Mouse (Mus musculus) stomach, postnatal 0 days (tissue): Measurements from ENCODE around the gene Ntf5. TPM values are rescaled to one million over a fixed set of nuclear protein-coding genes. Genes with fewer than 3 reads are reported as not detected.

Source experiments
- ATAC-seq: fragments of 200-750 bp; cut with Nextera tagmentation; 2 replicates; pipeline ENCODE4 v1.8.0; 2017; ENCODE audit not compliant: low FRiP score, low TSS enrichment
- DNase-seq: peaks from one replicate; pipeline ENCODE4 v3.0.0-alpha.2; 2016; ENCODE audit warnings: low spot score
- H3K27ac ChIP-seq: fragments of 300-500 bp; sonication (generic); replicated peaks from 2 replicates; pipeline ENCODE4 v1.5.1; 2014; ENCODE audit warnings: mild to moderate bottlenecking, control low read depth
- H3K27me3 ChIP-seq: fragments of 300-500 bp; sonication (generic); 2 replicates; pipeline ENCODE4 v1.6.1; 2014; ENCODE audit warnings: low read length; ENCODE audit not compliant: control insufficient read depth, insufficient read depth
- H3K36me3 ChIP-seq: fragments of 300-500 bp; sonication (generic); 2 replicates; pipeline ENCODE4 v1.6.1; 2014; ENCODE audit warnings: low read length, mixed read lengths; ENCODE audit not compliant: control insufficient read depth, insufficient read depth
- H3K4me1 ChIP-seq: fragments of 300-500 bp; sonication (generic); replicated peaks from 2 replicates; pipeline ENCODE4 v1.6.1; 2014; ENCODE audit warnings: antibody characterized with exemption; ENCODE audit not compliant: control insufficient read depth, insufficient read depth
- H3K4me2 ChIP-seq: fragments of 300-500 bp; sonication (generic); replicated peaks from 2 replicates; pipeline ENCODE4 v1.6.1; 2014; ENCODE audit warnings: low read depth, mild to moderate bottlenecking, control low read depth, moderate library complexity
- H3K4me3 ChIP-seq: fragments of 300-500 bp; sonication (generic); 2 replicates; pipeline ENCODE4 v1.5.1; 2014; ENCODE audit warnings: low read depth, low read length, control low read depth
- H3K9ac ChIP-seq: fragments of 300-500 bp; sonication (generic); 2 replicates; pipeline ENCODE4 v1.6.1; 2014; ENCODE audit warnings: mild to moderate bottlenecking, low read length, control low read depth, mixed read lengths
- H3K9me3 ChIP-seq: fragments of 300-500 bp; sonication (generic); 2 replicates; pipeline ENCODE4 v1.6.1; 2016; ENCODE audit warnings: low read length; ENCODE audit not compliant: control insufficient read depth
- CTCF ChIP-seq: IDR thresholded peaks from 2 replicates; pipeline ENCODE4 v1.5.1; 2016; ENCODE audit warnings: antibody characterized with exemption, low read depth, mild to moderate bottlenecking, moderate library complexity
- EP300 ChIP-seq: optimal IDR thresholded peaks from 2 replicates; pipeline ENCODE3; 2016; ENCODE audit warnings: antibody characterized with exemption
- WGBS: fragments of 180-500 bp; shearing (Covaris S2); extraction: QIAGEN DNeasy Blood & Tissue Kit; methylation state at CpG from one replicate; pipeline ENCODE4 v1.1.7; 2014; 5-methylcytosine and 5-hydroxymethylcytosine counted together
- polyA plus RNA-seq: library from polyadenylated mRNA; unstranded; fragments of >200 nt; fragmentation: Nextera tagmentation; extraction: Ambion mirVana; gene quantifications from 2 replicates; pipeline ENCODE4 v1.2.1, GENCODE M21; 2015

The Ntf5 gene
- polyA plus RNA-seq, 1 experiment from 2014 or later, result 1.5 TPM

- Histone ChIP-seq H3K4me1 (no peaks in the 10 kb centered on the region), H3K4me2 (no peak overlapping the region), H3K27ac (no peak overlapping the region), H3K9ac (no peak overlapping the region), H3K4me3 (no peak overlapping the region), H3K36me3 (peaks cover 35% of the 10 kb centered on the region), H3K9me3 (no peaks in the 10 kb centered on the region), H3K27me3 (no peaks in the 10 kb centered on the region)
- ATAC-seq, result no peak
- 83% methylated on average over 8 of the region's 8 CpGs for WGBS
- TF ChIP-seq EP300 (no peak), CTCF (no peak)
- no peak for DNase-seq
Measured at GRCm38 (mm10) chr7:45426556-45426955, 13.1 kb downstream of the Ntf5 start.

GRCm38 (mm10) chr7:45433835-45434202 lies 20.3 kb downstream of the Ntf5 start:
- peak overlapping the region; percentile 53 for H3K4me3 ChIP-seq
- peak overlapping the region; percentile 76 for H3K9ac ChIP-seq
- DNase-seq, result no peak
- TF ChIP-seq CTCF (no peak), EP300 (no peak)
- H3K4me1 ChIP-seq, result peaks cover 9% of the 10 kb centered on the region
- no peaks in the 10 kb centered on the region for H3K27me3 ChIP-seq
- H3K36me3 ChIP-seq, result peaks cover 8% of the 10 kb centered on the region
- H3K27ac ChIP-seq, result peak overlapping the region; percentile 65; the same call in 1 of the 2 replicates
- peak overlapping the region; percentile 94 for H3K4me2 ChIP-seq
- WGBS, result 1% methylated on average over 7 of the region's 7 CpGs
- H3K9me3 ChIP-seq, result no peaks in the 10 kb centered on the region
- ATAC-seq, result no peak

GRCm38 (mm10) chr7:45434203-45435015 lies 20.9 kb downstream of the Ntf5 start, which contains the start of gene Gys1:
Gene Gys1, plus strand, starts transcription at chr7:45434844.
- DNase-seq (peak; percentile 100), ATAC-seq (peak; percentile 96)
- peak within 1 kb of the TSS; percentile 82 for H3K27ac ChIP-seq
- peak within 1 kb of the TSS; percentile 94 for H3K4me2 ChIP-seq
- no peaks in the 10 kb centered on the region for H3K27me3 ChIP-seq
- H3K36me3 ChIP-seq, result peaks cover 6% of the 10 kb centered on the region; the same call in 1 of the 2 replicates
- TF ChIP-seq CTCF (peak; percentile 98), EP300 (peak; percentile 67)
- WGBS, result under 1% methylated on average over 45 of the region's 45 CpGs
- no peaks in the 10 kb centered on the region for H3K9me3 ChIP-seq
- peaks cover 9% of the 10 kb centered on the region for H3K4me1 ChIP-seq
- peak within 1 kb of the TSS; percentile 76 for H3K9ac ChIP-seq
- peak within 1 kb of the TSS; percentile 53 for H3K4me3 ChIP-seq

- Histone ChIP-seq H3K4me2 (peak overlapping the region; percentile 85), H3K27ac (peak overlapping the region; percentile 63), H3K9ac (peak overlapping the region; percentile 65), H3K4me3 (peak overlapping the region; percentile 51), H3K36me3 (0 out of 2 replicates have a peak, but pooled peaks cover 3% of the 10 kb centered on the region), H3K27me3 (no peaks in the 10 kb centered on the region), H3K9me3 (no peaks in the 10 kb centered on the region), H3K4me1 (peaks cover 9% of the 10 kb centered on the region)
- no peak for ATAC-seq
- no peak for TF ChIP-seq CTCF
- DNase-seq, result no peak
- WGBS, result under 1% methylated on average over 16 of the region's 16 CpGs
Measured at GRCm38 (mm10) chr7:45435038-45435437, 21.5 kb downstream of the Ntf5 start.

- H3K4me1 ChIP-seq, result peaks cover 9% of the 10 kb centered on the region
- no peaks in the 10 kb centered on the region for H3K9me3 ChIP-seq
- TF ChIP-seq EP300 (no peak), CTCF (no peak)
- WGBS, result 94% methylated on average over 5 of the region's 5 CpGs
- no peak for DNase-seq
- 0 out of 2 replicates have a peak, but pooled peaks cover 2% of the 10 kb centered on the region for H3K36me3 ChIP-seq
- no peaks in the 10 kb centered on the region for H3K27me3 ChIP-seq
- H3K4me3 ChIP-seq, result no peak overlapping the region
- no peak for ATAC-seq
- no peak overlapping the region for H3K9ac ChIP-seq
- H3K4me2 ChIP-seq, result no peak overlapping the region
- H3K27ac ChIP-seq, result no peak overlapping the region
Measured at GRCm38 (mm10) chr7:45436444-45436843, 22.9 kb downstream of the Ntf5 start.

- no peak overlapping the region for H3K4me2 ChIP-seq
- WGBS, result 57% methylated on average over 6 of the region's 6 CpGs
- H3K36me3 ChIP-seq, result 0 out of 2 replicates have a peak, but pooled peaks cover 2% of the 10 kb centered on the region
- no peak overlapping the region for H3K4me3 ChIP-seq
- ATAC-seq, result no peak
- H3K9me3 ChIP-seq, result no peaks in the 10 kb centered on the region
- no peak for DNase-seq
- no peak overlapping the region for H3K9ac ChIP-seq
- H3K27me3 ChIP-seq, result no peaks in the 10 kb centered on the region
- H3K4me1 ChIP-seq, result peaks cover 9% of the 10 kb centered on the region
- no peak overlapping the region for H3K27ac ChIP-seq
- TF ChIP-seq EP300 (no peak), CTCF (no peak)
Measured at GRCm38 (mm10) chr7:45437046-45437445, 23.6 kb downstream of the Ntf5 start.
